Mouse (Mus musculus) embryonic facial prominence, embryonic 12.5 days (tissue): ENCODE data around the gene Chek1. TPM values are rescaled to one million over a fixed set of nuclear protein-coding genes. Genes with fewer than 3 reads are reported as not detected.

Source experiments
- ATAC-seq: fragments of 200-750 bp; cut with Nextera tagmentation; 2 replicates; pipeline ENCODE4 v1.8.0; 2017; ENCODE audit not compliant: insufficient number of reproducible peaks, insufficient read depth, low FRiP score, low TSS enrichment
- H3K27ac ChIP-seq: fragments of 300-500 bp; sonication (generic); 2 replicates; pipeline ENCODE4 v1.5.1; 2016; ENCODE audit warnings: mild to moderate bottlenecking
- H3K27me3 ChIP-seq: fragments of 300-500 bp; sonication (generic); 2 replicates; pipeline ENCODE4 v1.6.1; 2016; ENCODE audit warnings: mild to moderate bottlenecking, moderate library complexity
- H3K36me3 ChIP-seq: fragments of 300-500 bp; sonication (generic); 2 replicates; pipeline ENCODE4 v1.6.1; 2016; ENCODE audit warnings: mild to moderate bottlenecking
- H3K4me1 ChIP-seq: fragments of 300-500 bp; sonication (generic); 2 replicates; pipeline ENCODE4 v1.6.1; 2016
- H3K4me2 ChIP-seq: fragments of 300-500 bp; sonication (generic); replicated peaks from 2 replicates; pipeline ENCODE4 v1.6.1; 2016; ENCODE audit warnings: mild to moderate bottlenecking, moderate library complexity
- H3K4me3 ChIP-seq: fragments of 300-500 bp; sonication (generic); 2 replicates; pipeline ENCODE4 v1.5.1; 2016; ENCODE audit warnings: mild to moderate bottlenecking
- H3K9ac ChIP-seq: fragments of 300-500 bp; sonication (generic); 2 replicates; pipeline ENCODE4 v1.6.1; 2016; ENCODE audit warnings: mild to moderate bottlenecking, moderate library complexity
- H3K9me3 ChIP-seq: fragments of 300-500 bp; sonication (generic); 2 replicates; pipeline ENCODE4 v1.6.1; 2016; ENCODE audit warnings: mild to moderate bottlenecking, moderate library complexity
- WGBS: fragments of 180-500 bp; shearing (Covaris S2); methylation state at CpG from one replicate; pipeline ENCODE4 v1.1.7; 2016; 5-methylcytosine and 5-hydroxymethylcytosine counted together
- polyA plus RNA-seq: library from polyadenylated mRNA; unstranded; fragments of >200 nt; fragmentation: Nextera tagmentation; extraction: Ambion mirVana; gene quantifications from 2 replicates; pipeline ENCODE4 v1.2.1, GENCODE M21; 2016

Gene Chek1
- polyA plus RNA-seq, 1 experiment from 2014 or later, result 50.6 TPM

DNA sequence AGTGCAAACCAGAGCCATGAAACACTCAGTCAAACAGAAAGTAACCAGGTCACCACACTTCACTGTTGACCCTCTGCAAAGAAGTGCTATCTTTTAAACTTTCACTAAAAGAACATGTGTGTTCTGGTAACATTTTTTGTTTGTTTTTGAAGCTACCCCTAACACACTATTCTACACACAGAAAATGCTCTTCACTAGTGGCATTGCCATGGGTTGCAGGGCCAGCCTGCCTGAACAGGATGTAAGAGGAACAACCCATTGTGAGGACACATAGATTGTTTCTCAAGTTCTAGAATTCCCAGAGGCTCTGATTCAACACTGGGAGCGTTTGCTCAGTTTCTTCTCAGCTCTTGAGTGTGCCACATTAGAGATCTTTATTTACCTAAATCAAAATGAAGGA, 33.9 kb downstream of the Chek1 start, which contains the start of gene Acrv1:
Gene Acrv1, plus strand, starts transcription at position 301 of the 400 bp plus-strand sequence.
- 64% methylated on average over 1 of the region's 1 CpGs for WGBS
- Histone ChIP-seq H3K4me2 (no peak within 1 kb of the TSS), H3K4me3 (no peak within 1 kb of the TSS), H3K9ac (no peak within 1 kb of the TSS), H3K27ac (no peak within 1 kb of the TSS), H3K27me3 (no peaks in the 10 kb centered on the region), H3K4me1 (no peaks in the 10 kb centered on the region), H3K36me3 (no peaks in the 10 kb centered on the region), H3K9me3 (no peaks in the 10 kb centered on the region)
- ATAC-seq, result no peak

DNA sequence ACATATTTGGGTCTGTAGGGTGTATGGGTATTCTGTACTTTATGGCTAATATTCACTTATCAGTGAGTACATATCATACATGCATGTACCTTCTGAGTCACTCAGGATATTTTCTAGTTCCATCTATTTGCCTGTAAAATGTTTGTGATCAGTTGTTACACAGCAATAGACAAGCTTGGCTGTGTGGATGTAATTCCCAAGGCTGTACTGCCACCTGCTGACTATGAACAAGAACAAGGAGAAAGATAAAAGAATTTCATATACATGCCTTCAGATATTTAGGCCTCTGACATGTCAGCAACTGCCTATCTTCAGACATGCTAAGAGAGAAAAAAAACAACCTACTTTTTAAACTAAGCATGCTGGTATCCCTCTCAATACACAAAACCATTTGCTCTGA, 39.5 kb downstream of the Chek1 start:
- H3K9me3 ChIP-seq, result no peaks in the 10 kb centered on the region
- H3K27me3 ChIP-seq, result no peaks in the 10 kb centered on the region
- H3K9ac ChIP-seq, result no peak overlapping the region
- H3K4me1 ChIP-seq, result no peaks in the 10 kb centered on the region
- no peaks in the 10 kb centered on the region for H3K36me3 ChIP-seq
- ATAC-seq, result no peak
- H3K4me2 ChIP-seq, result no peak overlapping the region
- H3K4me3 ChIP-seq, result no peak overlapping the region
- H3K27ac ChIP-seq, result no peak overlapping the region

DNA sequence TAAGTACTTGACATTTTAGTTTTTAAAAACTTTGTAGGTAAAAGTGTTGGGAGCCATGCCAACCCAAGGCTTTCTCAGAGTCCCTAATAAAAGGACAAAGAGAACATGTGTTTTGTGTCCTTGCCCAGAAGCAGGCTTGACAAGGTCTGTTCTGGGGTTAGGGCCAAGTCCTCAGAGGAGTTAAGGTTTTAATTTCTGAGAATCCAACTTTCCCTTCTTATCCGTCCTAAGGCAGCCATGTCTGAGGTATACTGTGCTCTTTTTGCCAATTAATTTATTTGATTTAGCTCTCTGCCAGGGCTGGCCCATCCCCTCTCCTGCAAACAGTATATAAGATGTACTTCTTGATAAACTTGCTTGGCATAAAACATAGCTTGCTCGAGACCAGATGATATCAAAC, 45.4 kb downstream of the Chek1 start:
- H3K4me1 ChIP-seq, result no peaks in the 10 kb centered on the region
- no peaks in the 10 kb centered on the region for H3K9me3 ChIP-seq
- H3K36me3 ChIP-seq, result no peaks in the 10 kb centered on the region
- H3K9ac ChIP-seq, result no peak overlapping the region
- H3K4me3 ChIP-seq, result no peak overlapping the region
- no peaks in the 10 kb centered on the region for H3K27me3 ChIP-seq
- H3K4me2 ChIP-seq, result no peak overlapping the region
- no peak overlapping the region for H3K27ac ChIP-seq
- WGBS, result 75% methylated on average over 2 of the region's 2 CpGs
- no peak for ATAC-seq

Other genes with a start within 250 kb of the Chek1 start
- not detected in 2 replicates for gene Gm5615, start 185.1 kb downstream of the Chek1 start, polyA plus RNA-seq
- gene Gm17689, start 144.4 kb downstream of the Chek1 start, polyA plus RNA-seq, result not detected in 2 replicates
- gene A630095E13Rik, start 83.7 kb downstream of the Chek1 start, polyA plus RNA-seq, result not detected in 2 replicates
- gene Acrv1, start 33.8 kb downstream of the Chek1 start, polyA plus RNA-seq, result 0.14 TPM in 1 of 2 replicates, not detected in the other
- gene Stt3a, start 40.6 kb upstream of the Chek1 start, polyA plus RNA-seq, result 230 and 245 TPM in 2 replicates
- gene Ei24, start 70.3 kb upstream of the Chek1 start, polyA plus RNA-seq, result 118 and 121 TPM in 2 replicates
- 94.7 and 99.3 TPM in 2 replicates for gene Fez1, start 94.8 kb upstream of the Chek1 start, polyA plus RNA-seq